8 mouse cellular contexts compared by ENCODE assay signal in the genomic region with DNA sequence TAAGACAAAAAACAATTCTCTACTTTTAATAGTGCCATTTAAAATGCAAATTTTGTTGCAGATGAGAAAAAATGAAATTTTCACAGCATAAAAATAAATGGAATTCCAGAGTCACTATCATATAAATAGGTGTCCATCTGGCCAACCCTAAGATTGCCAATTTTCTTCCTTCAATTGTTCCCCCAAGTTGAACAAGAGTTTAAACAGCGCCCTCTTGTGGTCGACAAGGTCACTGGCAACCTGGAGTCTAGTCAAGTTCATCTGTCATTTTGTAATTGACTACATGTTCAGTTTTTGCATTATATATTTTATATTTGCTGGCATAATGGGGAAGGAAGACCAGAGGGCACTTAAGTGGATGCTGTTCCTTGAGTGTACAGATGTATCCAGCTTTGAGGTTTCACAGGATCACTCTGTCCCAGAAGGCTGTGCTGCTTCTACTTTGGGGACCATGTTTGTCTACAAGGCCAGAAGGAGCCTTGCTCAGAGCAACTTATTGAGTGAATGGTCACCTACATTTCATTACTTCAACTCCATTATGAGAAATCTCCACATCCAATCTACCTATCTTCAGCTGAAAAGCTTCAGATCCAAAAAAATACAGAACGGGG. TPM values are rescaled to one million over a fixed set of nuclear protein-coding genes. Genes with fewer than 3 reads are reported as not detected.
DNase-seq lines count a peak whose midpoint lies in the region; ATAC-seq lines count a peak whose summit lies in the region.

No protein-coding gene starts in this region.

- ATAC-seq in kidney, embryonic 15.5 days (replicated peaks; ENCODE audit: low FRiP score): no peak
- peak; percentile 29; the same call in 1 of the 2 replicates for ATAC-seq in granulocyte monocyte progenitor cell, adult 5-6 weeks (replicated peaks; ENCODE audit: poor library complexity, severe bottlenecking)
- no peak; the same call in 1 of the 2 replicates for ATAC-seq in midbrain, embryonic 14.5 days (ENCODE audit: low FRiP score, low TSS enrichment)

- 33% methylated on average over 3 of the region's 3 CpGs for WGBS in kidney, embryonic 15.5 days
- WGBS in midbrain, embryonic 14.5 days: 32% methylated on average over 3 of the region's 3 CpGs

- no peak overlapping the region for H3K9ac ChIP-seq in kidney, embryonic 15.5 days
- H3K9ac ChIP-seq in midbrain, embryonic 14.5 days (replicated peaks; ENCODE audit: low read length): no peak overlapping the region

- no peaks in the 10 kb centered on the region for H3K27me3 ChIP-seq in kidney, embryonic 15.5 days
- H3K27me3 ChIP-seq in midbrain, embryonic 14.5 days (ENCODE audit: control insufficient read depth, insufficient read depth, low read length): no peaks in the 10 kb centered on the region
- H3K27me3 ChIP-seq in splenic B cell, adult 2 months (ENCODE audit: control insufficient read depth, insufficient read depth, low read length, poor library complexity, severe bottlenecking): no peaks in the 10 kb centered on the region

- H3K4me3 ChIP-seq in kidney, embryonic 15.5 days (replicated peaks): no peak overlapping the region
- H3K4me3 ChIP-seq in midbrain, embryonic 14.5 days (replicated peaks; ENCODE audit: low read depth, low read length): no peak overlapping the region

- no peaks in the 10 kb centered on the region for H3K9me3 ChIP-seq in kidney, embryonic 15.5 days (replicated peaks)
- H3K9me3 ChIP-seq in midbrain, embryonic 14.5 days (ENCODE audit: control insufficient read depth, low read length): no peaks in the 10 kb centered on the region

- H3K4me2 ChIP-seq in kidney, embryonic 15.5 days: no peak overlapping the region
- no peak overlapping the region for H3K4me2 ChIP-seq in midbrain, embryonic 14.5 days (ENCODE audit: low read length)

- peak; percentile 70 for DNase-seq in kidney, adult 9 months
- DNase-seq in ZHBTc4 (ENCODE audit: low read depth, low spot score): peak; percentile 75
- DNase-seq in cerebellum, postnatal 4 days (ENCODE audit: low spot score in 2 of 2): peak; percentile 46 to 71
- peak; percentile 50 for DNase-seq in left cerebral cortex, adult 11 months (ENCODE audit: low spot score)
- DNase-seq in midbrain, embryonic 14.5 days: peak; percentile 92
- peak; percentile 80 for DNase-seq in splenic B cell, adult 2 months (ENCODE audit: low read depth, low spot score)

- no peak overlapping the region for H3K27ac ChIP-seq in kidney, embryonic 15.5 days
- H3K27ac ChIP-seq in midbrain, embryonic 14.5 days (replicated peaks; ENCODE audit: low read depth, low read length): no peak overlapping the region

- peaks cover 9% of the 10 kb centered on the region; the same call in 1 of the 2 replicates for H3K4me1 ChIP-seq in kidney, embryonic 15.5 days
- no peaks in the 10 kb centered on the region for H3K4me1 ChIP-seq in midbrain, embryonic 14.5 days (ENCODE audit: control insufficient read depth, insufficient read depth, low read length)

- H3K36me3 ChIP-seq in kidney, embryonic 15.5 days: no peaks in the 10 kb centered on the region
- H3K36me3 ChIP-seq in midbrain, embryonic 14.5 days (ENCODE audit: control insufficient read depth, insufficient read depth, low read length): no peaks in the 10 kb centered on the region
- no peaks in the 10 kb centered on the region for H3K36me3 ChIP-seq in splenic B cell, adult 2 months (ENCODE audit: control insufficient read depth, insufficient read depth, low read length, poor library complexity, severe bottlenecking)

RNA-seq across cellular contexts. Expression of a gene that starts 24.6 kb away (rescaled TPM):
- 107 and 113 TPM in 2 replicates for polyA plus RNA-seq in kidney, embryonic 15.5 days (2015; fragmentation: Nextera tagmentation; extraction: Ambion mirVana)
- 90.4 and 110 TPM in 2 replicates for total RNA-seq in granulocyte monocyte progenitor cell, adult 5-6 weeks (2014; fragmentation: Nextera tagmentation)
- 122 and 131 TPM in 2 replicates for total RNA-seq in granulocyte monocyte progenitor cell, adult 5-6 weeks (2017)
- 95.8 and 104 TPM in 2 replicates for polyA plus RNA-seq in midbrain, embryonic 14.5 days (2014; fragmentation: Nextera tagmentation; extraction: Ambion mirVana)
